Mouse (Mus musculus): ENCODE measurements at regions not wholly inside any gene's neighbourhood (a gene's known extent, or its start where the extent isn't known, plus 50 kb on each side); places are given as distances from the start of the nearest gene placed in this dataset.
A peak's percentile ranks its signal among the peaks of the same experiment; 100 is the strongest.

DNA sequence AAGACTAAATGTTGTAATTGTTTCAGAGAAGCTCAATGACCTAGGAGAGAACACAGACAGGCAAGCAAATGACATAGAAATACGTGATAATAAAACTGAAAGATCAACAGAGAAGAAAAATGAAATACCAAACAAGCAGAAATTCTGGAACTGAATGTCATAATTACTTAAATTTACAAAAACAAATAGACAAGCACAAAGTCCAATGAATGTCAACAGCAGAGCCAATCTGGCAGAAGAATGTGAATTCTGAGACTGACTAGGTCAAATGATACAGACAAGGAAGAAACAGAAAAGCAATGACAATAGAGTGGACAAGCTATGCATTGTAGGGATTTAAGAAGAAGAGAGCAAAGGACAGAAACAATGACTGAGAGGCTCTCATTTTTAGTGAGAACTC lies 143.1 kb upstream of the N4bp1 start:
- no peaks in the 10 kb centered on the region for H3K27me3 ChIP-seq (ENCODE audit: control insufficient read depth, insufficient read depth, low read length)
- ATAC-seq (replicated peaks; ENCODE audit: insufficient number of reproducible peaks, low FRiP score, low TSS enrichment, low read depth) (no peak), DNase-seq (ENCODE audit: low spot score) (no peak)
- H3K9me3 ChIP-seq (replicated peaks; ENCODE audit: control insufficient read depth, low read length) = no peaks in the 10 kb centered on the region
- H3K9ac ChIP-seq (replicated peaks; ENCODE audit: low read length) = no peak overlapping the region
- no peaks in the 10 kb centered on the region for H3K36me3 ChIP-seq (replicated peaks; ENCODE audit: control insufficient read depth, insufficient read depth, low read depth, low read length)
- no peak overlapping the region for H3K27ac ChIP-seq (replicated peaks; ENCODE audit: low read depth, low read length)
- no peak overlapping the region for H3K4me2 ChIP-seq (ENCODE audit: low read depth, low read length)
- no peak overlapping the region for H3K4me3 ChIP-seq (ENCODE audit: low read depth, low read length)
- H3K4me1 ChIP-seq (ENCODE audit: control insufficient read depth, insufficient read depth, low read length) = no peaks in the 10 kb centered on the region
- WGBS = 78% methylated on average over 1 of the region's 1 CpGs

DNA sequence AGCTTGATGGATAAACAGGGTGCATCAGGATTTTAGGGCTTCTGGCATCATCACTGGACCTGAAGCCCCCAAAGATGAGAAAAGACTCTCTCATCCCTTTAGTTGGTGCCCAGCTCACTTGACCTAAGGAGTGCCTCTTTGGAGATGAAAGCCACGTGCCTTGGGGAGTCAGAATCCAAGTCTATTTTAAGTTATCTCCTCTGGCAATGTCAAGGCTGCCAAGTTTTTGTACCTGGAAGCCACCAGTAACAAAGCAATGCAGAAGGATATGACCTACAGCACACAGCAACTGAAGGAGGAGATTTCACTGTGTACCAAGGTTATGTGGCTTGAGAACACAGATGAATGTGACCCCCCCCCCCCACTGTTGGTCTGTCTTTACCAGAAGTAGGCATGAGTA lies 140.9 kb upstream of the N4bp1 start:
- Histone ChIP-seq H3K4me1 (ENCODE audit: control insufficient read depth, insufficient read depth, low read length) (no peaks in the 10 kb centered on the region), H3K4me2 (ENCODE audit: low read depth, low read length) (no peak overlapping the region), H3K4me3 (ENCODE audit: low read depth, low read length) (no peak overlapping the region), H3K9ac (replicated peaks; ENCODE audit: low read length) (no peak overlapping the region), H3K27ac (replicated peaks; ENCODE audit: low read depth, low read length) (no peak overlapping the region), H3K9me3 (replicated peaks; ENCODE audit: control insufficient read depth, low read length) (no peaks in the 10 kb centered on the region), H3K27me3 (ENCODE audit: control insufficient read depth, insufficient read depth, low read length) (no peaks in the 10 kb centered on the region), H3K36me3 (replicated peaks; ENCODE audit: control insufficient read depth, insufficient read depth, low read depth, low read length) (no peaks in the 10 kb centered on the region)
- no peak for ATAC-seq (replicated peaks; ENCODE audit: insufficient number of reproducible peaks, low FRiP score, low TSS enrichment, low read depth)
- 56% methylated on average over 1 of the region's 1 CpGs for WGBS
- DNase-seq (ENCODE audit: low spot score) = no peak

DNA sequence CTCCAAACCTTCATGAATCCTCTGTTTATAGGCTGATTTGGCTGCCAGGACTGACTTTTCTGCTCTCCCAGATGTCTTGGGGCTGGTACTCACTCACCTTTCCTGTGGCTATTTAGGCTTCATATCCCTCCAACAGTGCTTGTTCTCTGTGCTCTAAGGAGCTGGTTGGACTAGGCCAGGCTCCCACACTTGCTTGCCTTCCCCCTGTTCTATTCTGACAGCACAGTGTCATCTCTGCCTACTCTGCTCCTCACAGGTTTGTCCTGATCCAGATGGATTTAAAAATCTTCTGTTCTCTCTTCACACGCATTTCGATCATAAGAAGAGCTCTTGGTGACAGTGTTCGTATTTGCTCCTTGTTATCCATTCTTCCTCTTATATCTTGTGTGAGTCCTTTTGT lies 134.7 kb upstream of the N4bp1 start:
- Histone ChIP-seq H3K9ac (replicated peaks; ENCODE audit: low read length) (no peak overlapping the region), H3K9me3 (replicated peaks; ENCODE audit: control insufficient read depth, low read length) (no peaks in the 10 kb centered on the region), H3K4me3 (ENCODE audit: low read depth, low read length) (no peak overlapping the region), H3K27me3 (ENCODE audit: control insufficient read depth, insufficient read depth, low read length) (no peaks in the 10 kb centered on the region), H3K27ac (replicated peaks; ENCODE audit: low read depth, low read length) (no peak overlapping the region; the same call in 1 of the 2 replicates), H3K4me2 (ENCODE audit: low read depth, low read length) (no peak overlapping the region), H3K36me3 (replicated peaks; ENCODE audit: control insufficient read depth, insufficient read depth, low read depth, low read length) (no peaks in the 10 kb centered on the region), H3K4me1 (ENCODE audit: control insufficient read depth, insufficient read depth, low read length) (no peaks in the 10 kb centered on the region)
- WGBS = 87% methylated on average over 3 of the region's 3 CpGs
- DNase-seq (ENCODE audit: low spot score) (no peak), ATAC-seq (replicated peaks; ENCODE audit: insufficient number of reproducible peaks, low FRiP score, low TSS enrichment, low read depth) (no peak)

DNA sequence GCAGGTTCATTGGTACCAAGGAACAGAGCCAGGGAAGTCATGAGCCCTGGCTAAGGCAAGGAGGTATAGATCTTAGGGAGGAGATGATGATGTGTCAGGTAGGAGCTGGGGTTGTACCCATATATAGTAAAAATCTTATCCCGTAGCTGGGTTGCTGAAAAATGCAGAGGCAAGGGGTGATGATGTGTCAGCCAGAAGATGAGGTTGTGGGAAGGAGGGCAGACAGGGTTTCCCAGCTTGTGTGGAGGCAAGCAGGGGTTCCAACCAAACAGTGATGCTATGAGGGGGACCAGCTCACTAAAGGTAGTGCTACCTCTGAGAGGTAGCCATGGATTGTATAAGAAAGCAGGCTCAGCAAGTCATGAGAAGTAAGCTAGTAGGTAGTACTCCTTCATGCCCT lies 90.5 kb upstream of the N4bp1 start:
- H3K9ac ChIP-seq (replicated peaks; ENCODE audit: low read length) = no peak overlapping the region
- no peaks in the 10 kb centered on the region for H3K27me3 ChIP-seq (ENCODE audit: control insufficient read depth, insufficient read depth, low read length)
- WGBS = 87% methylated on average over 1 of the region's 1 CpGs
- no peak overlapping the region for H3K4me2 ChIP-seq (ENCODE audit: low read depth, low read length)
- H3K9me3 ChIP-seq (replicated peaks; ENCODE audit: control insufficient read depth, low read length) = no peaks in the 10 kb centered on the region
- H3K36me3 ChIP-seq (replicated peaks; ENCODE audit: control insufficient read depth, insufficient read depth, low read depth, low read length) = no peaks in the 10 kb centered on the region
- no peak overlapping the region for H3K4me3 ChIP-seq (ENCODE audit: low read depth, low read length)
- H3K27ac ChIP-seq (replicated peaks; ENCODE audit: low read depth, low read length) = no peak overlapping the region
- DNase-seq (ENCODE audit: low spot score) (no peak), ATAC-seq (replicated peaks; ENCODE audit: insufficient number of reproducible peaks, low FRiP score, low TSS enrichment, low read depth) (no peak)
- H3K4me1 ChIP-seq (ENCODE audit: control insufficient read depth, insufficient read depth, low read length) = no peaks in the 10 kb centered on the region

DNA sequence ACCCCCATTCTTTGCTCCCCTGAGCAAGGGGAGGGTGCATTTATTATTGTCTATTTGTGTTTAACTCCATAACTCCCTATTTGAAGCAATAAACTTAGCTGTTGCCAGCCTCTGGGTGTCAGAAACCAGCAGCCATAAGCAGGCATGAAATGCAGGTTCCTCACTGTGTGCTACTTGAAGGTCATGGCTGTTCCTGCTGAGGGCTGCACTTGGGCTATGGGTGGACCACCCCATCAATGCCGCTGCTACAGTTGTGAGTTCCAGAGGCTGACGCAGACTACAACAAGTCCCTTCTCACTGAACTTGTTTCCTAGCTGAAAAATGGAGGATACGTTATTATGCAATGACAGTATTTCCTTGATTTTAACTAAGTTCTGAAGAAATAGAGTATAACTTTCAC lies 86.7 kb upstream of the N4bp1 start:
- Histone ChIP-seq H3K4me3 (ENCODE audit: low read depth, low read length) (no peak overlapping the region), H3K4me2 (ENCODE audit: low read depth, low read length) (no peak overlapping the region), H3K9me3 (replicated peaks; ENCODE audit: control insufficient read depth, low read length) (no peaks in the 10 kb centered on the region), H3K4me1 (ENCODE audit: control insufficient read depth, insufficient read depth, low read length) (no peaks in the 10 kb centered on the region), H3K27ac (replicated peaks; ENCODE audit: low read depth, low read length) (no peak overlapping the region), H3K27me3 (ENCODE audit: control insufficient read depth, insufficient read depth, low read length) (no peaks in the 10 kb centered on the region), H3K9ac (replicated peaks; ENCODE audit: low read length) (no peak overlapping the region), H3K36me3 (replicated peaks; ENCODE audit: control insufficient read depth, insufficient read depth, low read depth, low read length) (no peaks in the 10 kb centered on the region)
- DNase-seq (ENCODE audit: low spot score) = no peak
- no peak for ATAC-seq (replicated peaks; ENCODE audit: insufficient number of reproducible peaks, low FRiP score, low TSS enrichment, low read depth)
- WGBS = 93% methylated on average over 3 of the region's 3 CpGs

DNA sequence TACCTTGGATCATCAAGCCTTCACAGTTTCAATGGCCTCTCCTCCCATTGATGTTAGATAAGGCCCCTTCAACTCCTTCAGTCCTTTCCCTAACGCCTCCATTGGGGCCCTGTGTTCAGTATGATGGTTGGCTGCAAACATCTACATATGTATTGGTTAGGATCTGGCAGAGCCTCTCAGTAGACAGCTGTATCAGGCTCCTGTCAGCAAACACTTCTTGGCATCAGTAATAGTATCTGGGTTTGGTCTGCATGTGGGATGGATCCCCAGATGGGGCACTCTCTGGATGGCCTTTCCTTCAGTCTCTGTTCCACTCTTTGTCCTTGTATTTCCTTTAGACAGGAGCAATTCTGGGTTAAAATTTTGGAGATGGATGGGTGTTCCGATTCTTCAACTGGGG lies 84.0 kb upstream of the N4bp1 start:
- Histone ChIP-seq H3K4me3 (ENCODE audit: low read depth, low read length) (no peak overlapping the region), H3K4me2 (ENCODE audit: low read depth, low read length) (no peak overlapping the region), H3K27ac (replicated peaks; ENCODE audit: low read depth, low read length) (no peak overlapping the region), H3K36me3 (replicated peaks; ENCODE audit: control insufficient read depth, insufficient read depth, low read depth, low read length) (no peaks in the 10 kb centered on the region), H3K4me1 (ENCODE audit: control insufficient read depth, insufficient read depth, low read length) (no peaks in the 10 kb centered on the region), H3K9me3 (replicated peaks; ENCODE audit: control insufficient read depth, low read length) (no peaks in the 10 kb centered on the region), H3K27me3 (ENCODE audit: control insufficient read depth, insufficient read depth, low read length) (no peaks in the 10 kb centered on the region), H3K9ac (replicated peaks; ENCODE audit: low read length) (no peak overlapping the region)
- ATAC-seq (replicated peaks; ENCODE audit: insufficient number of reproducible peaks, low FRiP score, low TSS enrichment, low read depth) (no peak), DNase-seq (ENCODE audit: low spot score) (no peak)
- WGBS = 89% methylated on average over 2 of the region's 2 CpGs

DNA sequence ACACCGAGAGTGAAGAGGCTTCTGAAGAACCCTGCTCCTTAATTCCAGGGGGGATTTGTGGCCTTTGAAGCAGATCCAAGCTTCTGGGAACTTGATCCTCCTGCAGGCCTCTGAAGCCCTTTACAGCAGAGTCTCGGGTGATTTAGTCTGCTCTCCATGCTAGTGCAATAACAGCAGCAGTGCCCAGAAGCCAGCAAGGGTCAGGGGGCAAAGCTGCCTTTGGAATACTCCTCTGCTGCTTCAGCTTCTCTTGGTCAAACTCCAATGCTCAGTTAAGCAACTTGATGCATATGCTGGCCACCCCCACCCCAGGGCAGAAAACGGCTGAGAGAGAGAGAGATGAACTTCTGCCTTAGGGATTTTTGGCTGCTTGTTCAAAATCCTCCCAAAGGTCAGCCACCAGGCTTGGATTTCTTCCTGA lies 82.8 kb upstream of the N4bp1 start:
- peak; percentile 46 for DNase-seq (ENCODE audit: low spot score)
- no peak overlapping the region for H3K4me3 ChIP-seq (ENCODE audit: low read depth, low read length)
- 14% methylated on average over 3 of the region's 3 CpGs for WGBS

DNA sequence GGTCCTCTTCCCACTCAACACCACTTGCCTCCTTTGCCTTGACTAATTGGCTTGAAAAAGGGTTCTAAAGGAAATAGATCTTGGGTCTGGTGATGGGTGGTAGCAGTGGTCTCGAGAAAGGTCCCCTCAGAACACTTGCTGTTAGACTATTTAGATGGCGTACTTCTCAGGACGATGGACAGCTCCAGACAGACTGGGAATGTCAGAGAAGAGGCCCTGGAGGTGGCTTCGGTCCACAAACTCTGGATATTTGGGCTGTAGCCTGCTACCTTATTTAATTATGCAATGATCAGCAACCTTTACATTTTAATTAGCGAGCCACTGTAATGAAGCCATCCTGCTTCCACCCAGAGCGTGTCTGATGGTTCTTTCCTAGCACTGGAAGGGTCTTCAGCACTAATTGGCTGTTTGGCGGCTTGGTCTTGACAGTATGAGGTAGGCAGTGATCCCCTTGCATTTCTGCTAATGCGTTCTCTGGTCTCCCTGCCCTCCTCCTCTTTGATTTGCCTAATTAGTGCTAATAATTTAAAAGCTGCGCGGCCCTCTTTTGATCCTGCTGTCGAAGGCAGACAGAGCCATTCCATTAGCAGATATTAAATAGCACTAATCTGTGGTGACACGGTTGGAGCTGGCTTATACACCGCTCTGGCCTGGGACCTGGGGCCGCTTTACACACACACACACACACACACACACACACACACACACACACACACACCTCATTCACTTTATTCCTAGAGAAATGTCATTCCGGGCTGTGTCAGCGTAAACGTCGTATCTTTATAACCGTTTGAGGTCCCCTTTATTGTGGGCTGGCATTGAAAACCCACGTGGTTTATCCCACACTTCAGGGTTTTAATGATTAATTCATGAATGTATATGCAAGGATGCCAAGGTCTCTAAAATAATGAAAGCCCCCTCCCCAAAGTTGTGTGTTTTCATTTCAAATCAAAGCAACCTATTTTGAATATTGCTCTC lies 76.4 kb upstream of the N4bp1 start:
- no peak overlapping the region for H3K4me2 ChIP-seq (ENCODE audit: low read depth, low read length)
- no peak for ATAC-seq (replicated peaks; ENCODE audit: insufficient number of reproducible peaks, low FRiP score, low TSS enrichment, low read depth)
- no peaks in the 10 kb centered on the region for H3K36me3 ChIP-seq (replicated peaks; ENCODE audit: control insufficient read depth, insufficient read depth, low read depth, low read length)
- peak; percentile 11 for DNase-seq (ENCODE audit: low spot score)
- no peaks in the 10 kb centered on the region for H3K9me3 ChIP-seq (replicated peaks; ENCODE audit: control insufficient read depth, low read length)
- no peak overlapping the region for H3K4me3 ChIP-seq (ENCODE audit: low read depth, low read length)
- WGBS = 69% methylated on average over 20 of the region's 20 CpGs
- no peaks in the 10 kb centered on the region for H3K27me3 ChIP-seq (ENCODE audit: control insufficient read depth, insufficient read depth, low read length)
- H3K9ac ChIP-seq (replicated peaks; ENCODE audit: low read length) = no peak overlapping the region
- no peak overlapping the region for H3K27ac ChIP-seq (replicated peaks; ENCODE audit: low read depth, low read length)
- H3K4me1 ChIP-seq (ENCODE audit: control insufficient read depth, insufficient read depth, low read length) = no peaks in the 10 kb centered on the region

More for the DNA sequence above, 82.8 kb upstream of the N4bp1 start:
- Histone ChIP-seq H3K4me1 (ENCODE audit: control insufficient read depth, insufficient read depth, low read length) (no peaks in the 10 kb centered on the region), H3K9me3 (replicated peaks; ENCODE audit: control insufficient read depth, low read length) (no peaks in the 10 kb centered on the region), H3K27ac (replicated peaks; ENCODE audit: low read depth, low read length) (no peak overlapping the region), H3K27me3 (ENCODE audit: control insufficient read depth, insufficient read depth, low read length) (no peaks in the 10 kb centered on the region), H3K4me2 (ENCODE audit: low read depth, low read length) (no peak overlapping the region), H3K36me3 (replicated peaks; ENCODE audit: control insufficient read depth, insufficient read depth, low read depth, low read length) (no peaks in the 10 kb centered on the region), H3K9ac (replicated peaks; ENCODE audit: low read length) (no peak overlapping the region)
- ATAC-seq (replicated peaks; ENCODE audit: insufficient number of reproducible peaks, low FRiP score, low TSS enrichment, low read depth) = no peak
